Mouse (Mus musculus) brain, embryonic 14.5 days (tissue): ENCODE data around the gene Apobec3.

Source experiments
- CTCF ChIP-seq: fragments of 200-500 bp; IDR thresholded peaks from 2 replicates; pipeline ENCODE4 v1.5.1; 2012; ENCODE audit warnings: inconsistent platforms, mild to moderate bottlenecking, moderate library complexity, borderline replicate concordance; ENCODE audit not compliant: insufficient read depth, insufficient read length; ENCODE audit errors: extremely low read depth
- POLR2A ChIP-seq: fragments of 200-500 bp; IDR thresholded peaks from 2 replicates; pipeline ENCODE4 v1.6.1; 2012; ENCODE audit warnings: mild to moderate bottlenecking, inconsistent platforms, borderline replicate concordance; ENCODE audit not compliant: poor library complexity, insufficient read depth, insufficient read length, severe bottlenecking; ENCODE audit errors: extremely low read depth

- no peak for TF ChIP-seq POLR2A
- no peak for TF ChIP-seq CTCF
Observed at GRCm38 (mm10) chr15:79901399-79901798, 9.9 kb downstream of the Apobec3 start.
